Mouse (Mus musculus): ENCODE results near the gene Eef1akmt3. TPM values are rescaled to one million over a fixed set of nuclear protein-coding genes. Genes with fewer than 3 reads are reported as not detected.
A peak's percentile ranks its signal among the peaks of the same experiment; 100 is the strongest.
"Not testable (repeated sequence)": the region's sequence is repeated elsewhere in the genome, so short reads cannot be mapped to it uniquely, and the experiment has no call there.

Gene Eef1akmt3
- total RNA-seq, 4 experiments from 2014 or later, result not detected

DNA sequence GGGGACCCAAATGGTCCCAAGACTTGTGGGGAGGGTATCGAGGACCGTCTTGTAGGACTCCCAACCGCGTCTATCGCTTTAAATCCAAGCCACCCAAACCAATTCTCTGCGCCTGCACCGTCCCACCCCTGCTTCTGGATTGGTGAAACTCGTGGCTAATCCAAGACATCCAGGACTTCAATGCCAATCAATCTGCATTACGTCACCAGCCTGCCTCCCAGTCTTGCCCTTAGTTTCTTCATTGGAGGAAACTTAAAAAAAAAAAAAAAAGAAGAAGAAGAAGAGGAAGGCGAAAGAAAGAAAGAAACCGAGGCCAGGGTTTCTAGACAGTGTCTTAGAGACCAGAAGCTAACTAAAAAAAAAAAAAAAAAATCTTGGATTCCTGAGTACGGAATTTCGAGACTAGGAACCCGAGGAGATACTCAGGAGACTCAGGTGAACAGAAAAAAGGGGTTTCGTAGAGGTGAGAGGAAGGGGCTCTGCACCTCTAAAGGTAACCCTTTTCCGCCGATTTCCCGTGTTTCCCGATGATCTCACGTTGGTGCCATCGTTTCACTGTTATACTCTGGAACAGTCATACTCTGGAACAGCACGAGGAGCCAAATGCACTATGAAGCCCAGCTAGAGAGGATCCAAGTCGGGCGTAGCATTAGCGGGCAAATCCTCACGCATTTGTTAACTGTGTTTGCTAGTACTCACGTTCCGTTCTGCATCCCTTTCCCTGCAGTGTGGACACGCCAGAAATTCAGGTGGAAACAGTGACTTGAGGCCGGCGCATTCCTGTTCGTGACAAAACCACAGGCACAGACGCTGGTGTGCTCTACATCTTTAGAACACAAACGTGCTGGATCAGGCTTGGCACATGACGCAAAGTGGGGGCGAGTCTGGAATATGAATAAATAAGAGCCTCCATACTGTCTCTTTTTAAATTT, 29.1 kb upstream of the Eef1akmt3 start, which contains the start of gene Tspan31:
TSS of gene Tspan31 (minus strand) at position 75 of the 932 bp plus-strand sequence.
- DNase-seq (ENCODE audit: low spot score in 2 of 2), result peak; percentile 82 to 84

GRCm38 (mm10) chr10:127069281-127070189, 28.2 kb upstream of the Eef1akmt3 start:
- DNase-seq (ENCODE audit: low spot score in 2 of 2), result no peak

- DNase-seq (ENCODE audit: low spot score in 2 of 2), result no peak
These were observed 27.2 kb upstream of the Eef1akmt3 start for GRCm38 (mm10) chr10:127068360-127069038.

DNA sequence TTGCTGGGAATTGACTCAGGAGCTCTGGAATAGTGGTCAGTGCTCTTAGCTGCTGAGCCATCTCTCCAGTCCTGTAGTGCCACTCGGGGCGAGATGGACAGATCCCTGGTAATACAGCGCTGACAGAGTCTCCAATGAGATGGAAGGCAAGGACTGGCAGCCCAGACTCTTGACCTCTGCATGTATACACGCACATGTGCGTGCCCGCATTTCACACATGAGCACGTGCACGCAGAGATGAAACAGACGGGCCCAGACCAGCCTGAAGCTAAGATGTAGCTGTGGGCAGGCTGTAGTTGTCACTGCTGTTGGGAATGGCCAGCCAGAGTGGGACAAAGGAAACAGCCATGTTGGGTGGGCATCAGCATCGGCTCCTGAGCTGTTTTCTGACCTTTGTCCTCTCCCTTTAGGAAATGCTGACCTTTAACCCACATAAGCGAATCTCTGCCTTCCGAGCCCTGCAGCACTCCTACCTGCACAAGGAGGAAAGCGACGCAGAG, 25.3 kb upstream of the Eef1akmt3 start:
- DNase-seq (ENCODE audit: low spot score in 2 of 2), result no peak

DNA sequence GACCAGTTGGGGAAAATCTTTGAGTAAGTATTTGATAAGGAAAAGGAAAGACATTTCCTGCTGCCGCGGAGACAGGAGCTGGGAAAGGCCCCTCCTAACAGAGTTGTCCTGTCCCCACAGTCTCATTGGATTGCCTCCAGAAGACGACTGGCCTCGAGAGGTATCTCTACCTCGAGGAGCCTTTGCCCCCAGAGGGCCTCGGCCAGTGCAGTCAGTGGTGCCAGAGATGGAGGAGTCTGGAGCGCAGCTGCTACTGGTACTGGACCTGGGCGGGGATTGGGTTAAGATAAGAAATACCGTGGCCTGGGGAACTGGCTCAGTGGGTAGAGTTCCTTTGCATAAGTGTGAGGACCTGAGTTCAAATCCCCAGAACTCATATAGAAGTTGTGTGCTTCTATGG, 24.7 kb upstream of the Eef1akmt3 start:
- no peak for DNase-seq (ENCODE audit: low spot score in 2 of 2)

- DNase-seq (ENCODE audit: low spot score in 2 of 2), result no peak
These were observed 22.9 kb upstream of the Eef1akmt3 start for GRCm38 (mm10) chr10:127063913-127064870.

DNA sequence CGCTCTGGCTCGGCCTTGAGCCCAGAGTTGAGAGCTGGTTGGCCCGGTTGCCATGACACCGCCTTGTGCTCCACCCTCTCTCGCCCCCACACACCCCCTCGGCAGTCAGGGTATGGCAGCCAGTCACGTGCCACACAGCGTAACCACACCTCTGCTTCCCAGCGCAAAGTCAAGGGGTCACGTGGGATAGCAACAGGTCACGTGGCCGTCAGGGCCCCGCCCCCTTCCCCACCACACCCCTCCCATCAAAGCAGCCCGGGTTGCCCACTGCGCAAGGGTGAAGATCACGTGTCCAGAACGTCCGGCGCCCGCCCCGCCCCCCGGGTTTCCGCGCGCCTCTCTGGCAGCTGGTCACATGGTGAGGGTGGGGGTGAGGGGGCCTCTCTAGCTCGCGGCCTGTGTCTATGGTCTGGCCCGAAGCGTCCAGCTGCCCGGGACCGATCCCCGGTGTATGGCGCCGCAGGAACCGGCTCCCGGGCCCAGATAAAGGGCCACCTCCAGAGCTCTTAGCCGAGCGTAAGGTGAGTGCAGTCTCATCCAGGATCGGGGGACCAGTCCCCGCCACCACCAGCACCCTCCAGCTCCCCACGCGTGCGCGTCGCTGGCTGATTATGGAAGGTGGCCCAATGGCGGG, 22.0 kb upstream of the Eef1akmt3 start, which contains the start of gene Cdk4:
TSS of gene Cdk4 (plus strand) at position 296 of the 634 bp plus-strand sequence.
- peak; percentile 97 to 98 for DNase-seq (ENCODE audit: low spot score in 2 of 2)

GRCm38 (mm10) chr10:127062503-127062902, 21.2 kb upstream of the Eef1akmt3 start:
- no peak for DNase-seq (ENCODE audit: low spot score in 2 of 2)

GRCm38 (mm10) chr10:127062101-127062500, 20.8 kb upstream of the Eef1akmt3 start:
- DNase-seq (ENCODE audit: low spot score in 2 of 2), result not testable (repeated sequence)

GRCm38 (mm10) chr10:127061513-127061912, 20.2 kb upstream of the Eef1akmt3 start:
- no peak for DNase-seq (ENCODE audit: low spot score in 2 of 2)

GRCm38 (mm10) chr10:127061085-127061484, 19.8 kb upstream of the Eef1akmt3 start:
- no peak for DNase-seq (ENCODE audit: low spot score in 2 of 2)

GRCm38 (mm10) chr10:127059968-127060916, 18.9 kb upstream of the Eef1akmt3 start, which contains the start of gene March9:
March9 (minus strand) TSS chr10:127060184.
- no peak for DNase-seq (ENCODE audit: low spot score in 2 of 2)

- no peak for DNase-seq (ENCODE audit: low spot score in 2 of 2)
These were observed 18.1 kb upstream of the Eef1akmt3 start for GRCm38 (mm10) chr10:127059174-127059967.

DNA sequence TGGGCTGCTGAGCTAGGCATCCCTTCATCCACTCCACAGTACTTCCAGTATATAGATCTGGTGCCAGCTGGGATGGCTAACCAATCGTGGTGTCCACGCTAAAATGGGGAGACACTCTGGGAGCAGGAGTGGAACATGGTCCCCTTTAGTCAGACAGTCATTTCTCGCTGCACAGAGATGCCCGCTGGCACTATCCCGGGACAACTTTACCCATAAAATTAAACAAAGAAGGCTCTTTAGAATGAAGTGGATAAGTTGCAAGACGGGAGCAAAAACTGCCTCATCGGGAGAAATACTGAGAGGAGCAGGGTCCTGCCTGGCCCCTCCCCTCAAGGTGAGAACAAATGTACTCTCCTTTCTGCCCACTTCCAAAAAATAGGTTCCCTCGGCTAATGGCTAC, 17.4 kb upstream of the Eef1akmt3 start:
- no peak for DNase-seq (ENCODE audit: low spot score in 2 of 2)

- DNase-seq (ENCODE audit: low spot score in 2 of 2), result peak in 1 of 2 experiments; percentile 40
These were observed 16.8 kb upstream of the Eef1akmt3 start for GRCm38 (mm10) chr10:127058161-127058560.

DNA sequence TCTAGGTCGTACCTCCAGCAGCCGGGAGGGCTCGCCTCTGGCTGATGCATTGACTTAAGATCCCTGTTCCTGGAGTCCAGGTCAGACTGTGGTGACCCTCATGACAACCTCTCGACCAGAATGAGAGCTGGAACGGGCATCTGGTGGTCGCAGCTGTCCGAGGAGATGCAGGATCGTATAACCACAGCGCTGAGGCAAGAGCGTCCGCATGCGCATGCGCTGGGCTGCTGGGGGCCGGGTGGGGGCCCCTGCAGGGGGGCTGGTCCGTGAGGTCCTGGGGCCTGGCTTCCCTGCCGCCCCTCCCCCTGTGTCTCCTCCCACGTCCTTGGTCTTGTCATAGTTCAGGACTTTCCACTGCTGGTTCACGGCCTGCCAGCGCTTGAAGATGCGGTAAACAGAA, 15.2 kb upstream of the Eef1akmt3 start:
- no peak for DNase-seq (ENCODE audit: low spot score in 2 of 2)

- DNase-seq (ENCODE audit: low spot score in 2 of 2), result no peak
These were observed 14.1 kb upstream of the Eef1akmt3 start for GRCm38 (mm10) chr10:127055406-127055805.

All from gastrocnemius, adult 8-10 months (tissue).